Mouse (Mus musculus) lung, embryonic 14.5 days (tissue): ENCODE data around the gene Cela3b. TPM values are rescaled to one million over a fixed set of nuclear protein-coding genes. Genes with fewer than 3 reads are reported as not detected.

ENCODE experiments used
- ATAC-seq: fragments of 200-750 bp; cut with Nextera tagmentation; 2 replicates; pipeline ENCODE4 v1.8.0; 2017; ENCODE audit warnings: mild to moderate bottlenecking, moderate TSS enrichment, moderate library complexity; ENCODE audit not compliant: insufficient read depth
- DNase-seq: peaks from one replicate; pipeline ENCODE4 v3.0.0-alpha.2; 2015
- H3K27ac ChIP-seq: fragments of 300-500 bp; sonication (generic); 2 replicates; pipeline ENCODE4 v1.5.1; 2014; ENCODE audit warnings: low read depth, mild to moderate bottlenecking, moderate library complexity
- H3K27me3 ChIP-seq: fragments of 300-500 bp; sonication (generic); 2 replicates; pipeline ENCODE4 v1.6.1; 2014; ENCODE audit warnings: low read length, control low read depth; ENCODE audit not compliant: insufficient read depth
- H3K36me3 ChIP-seq: fragments of 300-500 bp; sonication (generic); 2 replicates; pipeline ENCODE4 v1.6.1; 2014; ENCODE audit warnings: control low read depth; ENCODE audit not compliant: insufficient read depth
- H3K4me1 ChIP-seq: fragments of 300-500 bp; sonication (generic); 2 replicates; pipeline ENCODE4 v1.6.1; 2014; ENCODE audit warnings: antibody characterized with exemption, control low read depth; ENCODE audit not compliant: insufficient read depth
- H3K4me2 ChIP-seq: fragments of 300-500 bp; sonication (generic); 2 replicates; pipeline ENCODE4 v1.6.1; 2014; ENCODE audit warnings: mild to moderate bottlenecking
- H3K4me3 ChIP-seq: fragments of 300-500 bp; sonication (generic); 2 replicates; pipeline ENCODE4 v1.5.1; 2014; ENCODE audit warnings: low read depth, low read length
- H3K9ac ChIP-seq: fragments of 300-500 bp; sonication (generic); 2 replicates; pipeline ENCODE4 v1.6.1; 2014
- H3K9me3 ChIP-seq: fragments of 300-500 bp; sonication (generic); 2 replicates; pipeline ENCODE4 v1.6.1; 2016; ENCODE audit warnings: low read depth, low read length, control low read depth
- CTCF ChIP-seq: IDR thresholded peaks from 2 replicates; pipeline ENCODE4 v1.5.1; 2016; ENCODE audit warnings: antibody characterized with exemption, low read depth
- WGBS: fragments of 180-500 bp; shearing (Covaris S2); extraction: QIAGEN DNeasy Blood & Tissue Kit; methylation state at CpG from one replicate; pipeline ENCODE4 v1.1.7; 2014; 5-methylcytosine and 5-hydroxymethylcytosine counted together
- polyA plus RNA-seq: library from polyadenylated mRNA; unstranded; fragments of >200 nt; fragmentation: Nextera tagmentation; extraction: Ambion mirVana; gene quantifications from 2 replicates; pipeline ENCODE4 v1.2.1, GENCODE M21; 2014

The Cela3b gene
- polyA plus RNA-seq, 1 experiment from 2014 or later = not detected

- no peak overlapping the region for H3K4me3 ChIP-seq
- H3K9ac ChIP-seq = no peak overlapping the region
- no peak for TF ChIP-seq CTCF
- H3K4me1 ChIP-seq = peaks cover 16% of the 10 kb centered on the region
- peak overlapping the region; percentile 74 for H3K27ac ChIP-seq
- WGBS = 19% methylated on average over 16 of the region's 16 CpGs
- no peaks in the 10 kb centered on the region for H3K27me3 ChIP-seq
- no peaks in the 10 kb centered on the region for H3K36me3 ChIP-seq
- DNase-seq (peak; percentile 96), ATAC-seq (peak; percentile 92)
- no peaks in the 10 kb centered on the region for H3K9me3 ChIP-seq
- H3K4me2 ChIP-seq = no peak overlapping the region
Observed at GRCm38 (mm10) chr4:137461981-137462690, 31.8 kb upstream of the Cela3b start.

- WGBS = 71% methylated on average over 4 of the region's 4 CpGs
- no peak for DNase-seq
- ATAC-seq = no peak
- no peak for TF ChIP-seq CTCF
- Histone ChIP-seq H3K27me3 (no peaks in the 10 kb centered on the region), H3K27ac (no peak overlapping the region; the same call in 1 of the 2 replicates), H3K4me2 (no peak overlapping the region), H3K36me3 (no peaks in the 10 kb centered on the region), H3K9me3 (no peaks in the 10 kb centered on the region), H3K4me3 (no peak overlapping the region), H3K4me1 (peaks cover 14% of the 10 kb centered on the region; the same call in 1 of the 2 replicates), H3K9ac (no peak overlapping the region)
Observed at GRCm38 (mm10) chr4:137461217-137461616, 30.9 kb upstream of the Cela3b start.

GRCm38 (mm10) chr4:137460676-137461075, 30.3 kb upstream of the Cela3b start:
- Histone ChIP-seq H3K27me3 (no peaks in the 10 kb centered on the region), H3K9ac (no peak overlapping the region), H3K9me3 (no peaks in the 10 kb centered on the region), H3K4me3 (no peak overlapping the region), H3K27ac (no peak overlapping the region; the same call in 1 of the 2 replicates), H3K4me1 (peaks cover 14% of the 10 kb centered on the region; the same call in 1 of the 2 replicates), H3K4me2 (no peak overlapping the region), H3K36me3 (no peaks in the 10 kb centered on the region)
- ATAC-seq = no peak
- WGBS = 72% methylated on average over 14 of the region's 14 CpGs
- DNase-seq = no peak
- no peak for TF ChIP-seq CTCF

GRCm38 (mm10) chr4:137458861-137459260, 28.5 kb upstream of the Cela3b start:
- no peak for ATAC-seq
- Histone ChIP-seq H3K4me3 (no peak overlapping the region), H3K4me2 (no peak overlapping the region), H3K27ac (no peak overlapping the region), H3K27me3 (no peaks in the 10 kb centered on the region), H3K9me3 (no peaks in the 10 kb centered on the region), H3K36me3 (no peaks in the 10 kb centered on the region), H3K9ac (no peak overlapping the region), H3K4me1 (peaks cover 14% of the 10 kb centered on the region; the same call in 1 of the 2 replicates)
- no peak for DNase-seq
- no peak for TF ChIP-seq CTCF
- WGBS = 39% methylated on average over 5 of the region's 5 CpGs

GRCm38 (mm10) chr4:137458310-137458709, 28.0 kb upstream of the Cela3b start:
- Histone ChIP-seq H3K36me3 (no peaks in the 10 kb centered on the region), H3K27me3 (no peaks in the 10 kb centered on the region), H3K4me2 (no peak overlapping the region), H3K27ac (no peak overlapping the region), H3K4me3 (no peak overlapping the region), H3K9me3 (no peaks in the 10 kb centered on the region), H3K4me1 (peaks cover 14% of the 10 kb centered on the region; the same call in 1 of the 2 replicates), H3K9ac (no peak overlapping the region)
- no peak for TF ChIP-seq CTCF
- 74% methylated on average over 9 of the region's 9 CpGs for WGBS
- DNase-seq (no peak), ATAC-seq (no peak)

GRCm38 (mm10) chr4:137457292-137457691, 27.0 kb upstream of the Cela3b start:
- TF ChIP-seq CTCF = no peak
- Histone ChIP-seq H3K9me3 (no peaks in the 10 kb centered on the region), H3K4me2 (no peak overlapping the region), H3K4me3 (no peak overlapping the region), H3K27ac (no peak overlapping the region), H3K27me3 (no peaks in the 10 kb centered on the region), H3K4me1 (peaks cover 11% of the 10 kb centered on the region; the same call in 1 of the 2 replicates), H3K9ac (no peak overlapping the region), H3K36me3 (no peaks in the 10 kb centered on the region)
- ATAC-seq (no peak), DNase-seq (no peak)
- WGBS = 57% methylated on average over 4 of the region's 4 CpGs

- ATAC-seq = no peak
- Histone ChIP-seq H3K27me3 (no peaks in the 10 kb centered on the region), H3K9me3 (no peaks in the 10 kb centered on the region), H3K4me3 (no peak overlapping the region), H3K4me1 (0 out of 2 replicates have a peak, but pooled peaks cover 6% of the 10 kb centered on the region), H3K9ac (no peak overlapping the region), H3K27ac (no peak overlapping the region), H3K4me2 (no peak overlapping the region), H3K36me3 (no peaks in the 10 kb centered on the region)
- WGBS = 72% methylated on average over 12 of the region's 12 CpGs
- TF ChIP-seq CTCF = no peak
- DNase-seq = no peak
Observed at GRCm38 (mm10) chr4:137456581-137456980, 26.2 kb upstream of the Cela3b start.
